Mouse (Mus musculus) liver, adult 2 months (tissue): ENCODE measurements at regions not wholly inside any gene's neighbourhood (a gene's known extent, or its start where the extent isn't known, plus 50 kb on each side); places are given as distances from the start of the nearest gene placed in this dataset.

ENCODE experiments used
- CTCF ChIP-seq: fragments of 200-500 bp; IDR thresholded peaks from 2 replicates; pipeline ENCODE4 v1.5.1; 2011; ENCODE audit warnings: low read depth, low read length, control low read depth
- POLR2A ChIP-seq: fragments of 200-500 bp; IDR thresholded peaks from 2 replicates; pipeline ENCODE4 v1.6.1; 2011; ENCODE audit warnings: low read length, control low read depth; ENCODE audit not compliant: insufficient read depth; ENCODE audit errors: extremely low read depth

GRCm38 (mm10) chr9:5752686-5753301 lies 407.6 kb downstream of the Casp12 start:
- TF ChIP-seq CTCF (no peak), POLR2A (no peak)
